Mouse (Mus musculus) right cerebral cortex, postnatal 14 days (tissue): ENCODE data around the gene Vamp5.

Experiments used
- DNase-seq: peaks from one replicate; pipeline ENCODE4 v3.0.0; 2022

The Vamp5 gene

GRCm38 (mm10) chr6:72344396-72345073 lies 35.7 kb downstream of the Vamp5 start:
- no peak for DNase-seq

GRCm38 (mm10) chr6:72340481-72340880 lies 39.8 kb downstream of the Vamp5 start:
- no peak for DNase-seq

GRCm38 (mm10) chr6:72333111-72333510 lies 47.2 kb downstream of the Vamp5 start:
- no peak for DNase-seq

- no peak for DNase-seq
These were observed 50.1 kb downstream of the Vamp5 start for GRCm38 (mm10) chr6:72330133-72330532.

GRCm38 (mm10) chr6:72329019-72329418 lies 51.2 kb downstream of the Vamp5 start:
- no peak for DNase-seq

- DNase-seq: peak; percentile 21
These were observed 54.0 kb downstream of the Vamp5 start for GRCm38 (mm10) chr6:72326274-72326673.

- DNase-seq: no peak
These were observed 56.3 kb downstream of the Vamp5 start for GRCm38 (mm10) chr6:72323786-72324508.

- no peak for DNase-seq
These were observed 57.3 kb downstream of the Vamp5 start for GRCm38 (mm10) chr6:72322936-72323335.

GRCm38 (mm10) chr6:72319019-72319418 lies 61.2 kb downstream of the Vamp5 start:
- DNase-seq: peak; percentile 65
